Mouse (Mus musculus): ENCODE data around the gene Stard3.

The Stard3 gene

GRCm38 (mm10) chr11:98394301-98394700 lies 36.1 kb downstream of the Stard3 start:
- no peak for DNase-seq (ENCODE audit: low spot score in 2 of 2)

GRCm38 (mm10) chr11:98395041-98395440 lies 36.9 kb downstream of the Stard3 start:
- DNase-seq (ENCODE audit: low spot score in 2 of 2), result peak; percentile 22 to 27

GRCm38 (mm10) chr11:98397946-98398345 lies 39.8 kb downstream of the Stard3 start:
- DNase-seq (ENCODE audit: low spot score in 2 of 2), result no peak

GRCm38 (mm10) chr11:98400161-98400726 lies 42.1 kb downstream of the Stard3 start, which contains the start of gene Pgap3:
Gene Pgap3 (minus strand): TSS chr11:98400490.
- DNase-seq (ENCODE audit: low spot score in 2 of 2), result peak; percentile 87 to 89

- no peak for DNase-seq (ENCODE audit: low spot score in 2 of 2)
Measured at GRCm38 (mm10) chr11:98400816-98401215, 42.6 kb downstream of the Stard3 start.

- DNase-seq (ENCODE audit: low spot score in 2 of 2), result no peak
Measured at GRCm38 (mm10) chr11:98406621-98407020, 48.5 kb downstream of the Stard3 start.

GRCm38 (mm10) chr11:98408872-98409271 lies 50.7 kb downstream of the Stard3 start:
- no peak for DNase-seq (ENCODE audit: low spot score in 2 of 2)

- DNase-seq (ENCODE audit: low spot score in 2 of 2), result no peak
Measured at GRCm38 (mm10) chr11:98409341-98409822, 51.2 kb downstream of the Stard3 start.

GRCm38 (mm10) chr11:98412273-98412796 lies 54.2 kb downstream of the Stard3 start, which contains the start of gene Erbb2:
Gene Erbb2 (plus strand): TSS chr11:98412470.
- DNase-seq (ENCODE audit: low spot score in 2 of 2), result no peak

- DNase-seq (ENCODE audit: low spot score in 2 of 2), result no peak
Measured at GRCm38 (mm10) chr11:98412797-98413301, 54.7 kb downstream of the Stard3 start.

GRCm38 (mm10) chr11:98413731-98414130 lies 55.6 kb downstream of the Stard3 start:
- no peak for DNase-seq (ENCODE audit: low spot score in 2 of 2)

GRCm38 (mm10) chr11:98414162-98414561 lies 56.0 kb downstream of the Stard3 start:
- DNase-seq (ENCODE audit: low spot score in 2 of 2), result no peak

- DNase-seq (ENCODE audit: low spot score in 2 of 2), result no peak
Measured at GRCm38 (mm10) chr11:98417074-98417473, 58.9 kb downstream of the Stard3 start.

- no peak for DNase-seq (ENCODE audit: low spot score in 2 of 2)
Measured at GRCm38 (mm10) chr11:98418273-98418672, 60.1 kb downstream of the Stard3 start.

- DNase-seq (ENCODE audit: low spot score in 2 of 2), result no peak
Measured at GRCm38 (mm10) chr11:98418939-98419547, 60.9 kb downstream of the Stard3 start.

GRCm38 (mm10) chr11:98426592-98426991 lies 68.4 kb downstream of the Stard3 start:
- no peak for DNase-seq (ENCODE audit: low spot score in 2 of 2)

GRCm38 (mm10) chr11:98428436-98428835 lies 70.3 kb downstream of the Stard3 start:
- no peak for DNase-seq (ENCODE audit: low spot score in 2 of 2)

Measured in spleen, postnatal 36 days (tissue).